Mouse (Mus musculus): ENCODE data around the gene Yaf2. TPM values are rescaled to one million over a fixed set of nuclear protein-coding genes. Genes with fewer than 3 reads are reported as not detected.

Yaf2 gene
- total and polyA plus RNA-seq, 3 experiments = 37.7 to 50.7 TPM; not detected in 1

GRCm38 (mm10) chr15:93265231-93265630, 71.5 kb downstream of the Yaf2 start:
- no peak overlapping the region for H3K4me3 ChIP-seq (ENCODE audit: control insufficient read depth in 1 of 2, insufficient read depth in 1 of 2, low read depth in 2 of 2, low read length in 2 of 2)
- no peak for DNase-seq (ENCODE audit: low read depth, low spot score)
- no peak overlapping the region for H3K9ac ChIP-seq (ENCODE audit: control insufficient read depth, low read depth, low read length, poor library complexity, severe bottlenecking)
- TF ChIP-seq ETS1 (IDR thresholded peaks at IDR 0.05; ENCODE audit: low read depth, low read length) (no peak), TAL1 (IDR thresholded peaks at IDR 0.05; ENCODE audit: low read length) (no peak), USF2 (IDR thresholded peaks at IDR 0.05; ENCODE audit: borderline replicate concordance in 1 of 2, insufficient read depth in 1 of 2, low read depth in 1 of 2, low read length in 2 of 2) (no peak), BHLHE40 (IDR thresholded peaks at IDR 0.05; ENCODE audit: borderline replicate concordance, low read depth, low read length) (no peak), SMC3 (IDR thresholded peaks at IDR 0.05; ENCODE audit: low read depth, low read length) (no peak), JUND (IDR thresholded peaks at IDR 0.05; ENCODE audit: low read depth, low read length) (no peak)
- peaks cover 0 to 6% of the 10 kb centered on the region in 2 experiments; a peak in 3 of 4 replicates for H3K36me3 ChIP-seq (ENCODE audit: control insufficient read depth in 1 of 2, insufficient read depth in 2 of 2, low read length in 2 of 2)
- peaks cover 11% of the 10 kb centered on the region for H3K79me2 ChIP-seq (ENCODE audit: control insufficient read depth, insufficient read depth, low read length, poor library complexity)
- peaks cover 5 to 6% of the 10 kb centered on the region in 2 experiments; a peak in 3 of 4 replicates for H3K4me1 ChIP-seq (ENCODE audit: control insufficient read depth in 1 of 2, insufficient read depth in 2 of 2, low read length in 2 of 2)
- no peaks in the 10 kb centered on the region for H3K9me3 ChIP-seq (replicated peaks; ENCODE audit: insufficient read depth, low read length)
- no peaks in the 10 kb centered on the region for H3K27me3 ChIP-seq (ENCODE audit: control insufficient read depth in 1 of 2, insufficient read depth in 2 of 2, low read length in 2 of 2)
- H3K27ac ChIP-seq (ENCODE audit: control insufficient read depth, low read depth, low read length) = no peak overlapping the region

- peaks cover 7% of the 10 kb centered on the region for H3K79me2 ChIP-seq (ENCODE audit: control insufficient read depth, insufficient read depth, low read length, poor library complexity)
- no peak overlapping the region for H3K4me3 ChIP-seq (ENCODE audit: control insufficient read depth in 1 of 2, insufficient read depth in 1 of 2, low read depth in 2 of 2, low read length in 2 of 2)
- H3K9me3 ChIP-seq (replicated peaks; ENCODE audit: insufficient read depth, low read length) = no peaks in the 10 kb centered on the region
- H3K27ac ChIP-seq (ENCODE audit: control insufficient read depth, low read depth, low read length) = no peak overlapping the region
- peaks cover 0 to 6% of the 10 kb centered on the region in 2 experiments; a peak in 2 of 4 replicates for H3K36me3 ChIP-seq (ENCODE audit: control insufficient read depth in 1 of 2, insufficient read depth in 2 of 2, low read length in 2 of 2)
- no peaks in the 10 kb centered on the region for H3K27me3 ChIP-seq (ENCODE audit: control insufficient read depth in 1 of 2, insufficient read depth in 2 of 2, low read length in 2 of 2)
- TF ChIP-seq NRF1 (IDR thresholded peaks at IDR 0.05; ENCODE audit: insufficient read depth, low read depth, low read length, poor library complexity, severe bottlenecking) (no peak), E2F4 (IDR thresholded peaks at IDR 0.05; ENCODE audit: borderline replicate concordance, low read depth, low read length) (no peak), TAL1 (IDR thresholded peaks at IDR 0.05; ENCODE audit: low read length) (no peak), SIN3A (IDR thresholded peaks at IDR 0.05; ENCODE audit: low read length) (no peak), MAFK (IDR thresholded peaks at IDR 0.05; ENCODE audit: borderline replicate concordance, low read depth, low read length) (no peak), CHD2 (IDR thresholded peaks at IDR 0.05; ENCODE audit: low read length) (no peak), TBP (IDR thresholded peaks at IDR 0.05; ENCODE audit: low read depth, low read length) (no peak), HCFC1 (IDR thresholded peaks at IDR 0.05; ENCODE audit: low read depth, low read length) (no peak), MAZ (IDR thresholded peaks at IDR 0.05; ENCODE audit: low read depth, low read length) (no peak), MXI1 (IDR thresholded peaks at IDR 0.05; ENCODE audit: low read depth, low read length) (no peak), USF1 (IDR thresholded peaks at IDR 0.05; ENCODE audit: low read depth, low read length) (no peak), KAT2A (conservative IDR thresholded peaks at IDR 0.05; ENCODE audit: low read depth, low read length) (no peak), BHLHE40 (IDR thresholded peaks at IDR 0.05; ENCODE audit: borderline replicate concordance, low read depth, low read length) (no peak), NELFE (IDR thresholded peaks at IDR 0.05; ENCODE audit: low read depth, low read length) (no peak), CTCF (IDR thresholded peaks at IDR 0.05 in 2 of 3, conservative IDR thresholded peaks at IDR 0.05 in 1 of 3; ENCODE audit: control insufficient read depth in 1 of 3, insufficient read depth in 1 of 3, low read depth in 2 of 3, low read length in 3 of 3, poor library complexity in 1 of 3, severe bottlenecking in 1 of 3) (no peak), ZKSCAN1 (IDR thresholded peaks at IDR 0.05; ENCODE audit: low read depth, low read length) (no peak), RCOR1 (IDR thresholded peaks at IDR 0.05; ENCODE audit: low read depth, low read length) (no peak)
- H3K9ac ChIP-seq (ENCODE audit: control insufficient read depth, low read depth, low read length, poor library complexity, severe bottlenecking) = no peak overlapping the region
- DNase-seq (ENCODE audit: low read depth, low spot score) = no peak
- peaks cover 3 to 5% of the 10 kb centered on the region in 2 experiments; a peak in 2 of 4 replicates for H3K4me1 ChIP-seq (ENCODE audit: control insufficient read depth in 1 of 2, insufficient read depth in 2 of 2, low read length in 2 of 2)
Observed at GRCm38 (mm10) chr15:93264221-93264620, 72.5 kb downstream of the Yaf2 start.

All from MEL (cell line).